Mouse (Mus musculus) thymus, postnatal 10 days (tissue): ENCODE measurements around the gene A3galt2.
A peak's percentile ranks its signal among the peaks of the same experiment; 100 is the strongest.

Experiments used
- DNase-seq, 2 experiments: peaks; one replicate each; pipeline ENCODE4 v3.0.0; 2021; ENCODE audit warnings: low spot score in 2 of 2

The A3galt2 gene

DNA sequence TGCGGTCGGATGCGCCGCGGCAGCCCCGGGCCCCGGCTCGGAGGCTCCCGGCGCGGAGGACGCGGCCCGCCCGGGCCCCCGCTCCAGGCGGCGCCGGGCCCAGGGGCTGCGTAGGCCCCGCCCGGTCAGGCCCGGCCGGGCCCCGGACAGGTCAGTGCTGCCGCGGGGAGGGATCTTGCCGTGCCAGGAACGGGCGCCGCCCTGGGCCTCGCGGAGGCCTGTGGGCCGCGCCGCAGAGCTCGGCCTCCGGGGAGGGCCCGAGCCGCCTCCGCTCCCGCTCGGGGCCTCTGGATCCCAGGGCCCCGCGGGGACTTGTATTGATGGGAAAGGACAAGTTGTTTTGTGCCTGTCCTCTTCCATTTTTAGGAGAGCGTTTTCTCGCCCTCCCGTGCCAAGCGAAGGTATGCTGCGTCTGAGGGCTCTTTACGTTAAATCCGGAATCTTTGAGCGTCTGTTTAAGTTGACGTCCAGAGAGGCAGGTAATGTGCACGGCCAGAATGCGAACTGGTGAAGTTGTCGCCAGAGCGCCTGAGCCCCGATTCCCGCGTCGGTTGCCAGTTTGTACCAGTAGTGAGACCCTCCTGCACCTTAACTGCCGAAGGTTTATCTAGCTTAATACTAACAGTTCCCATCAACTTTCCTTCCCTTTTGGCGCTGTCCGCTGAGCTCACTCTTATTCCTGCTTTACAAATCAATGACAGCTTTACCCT lies 27.3 kb upstream of the A3galt2 start:
- DNase-seq, result peak in 1 of 2 experiments; percentile 34

DNA sequence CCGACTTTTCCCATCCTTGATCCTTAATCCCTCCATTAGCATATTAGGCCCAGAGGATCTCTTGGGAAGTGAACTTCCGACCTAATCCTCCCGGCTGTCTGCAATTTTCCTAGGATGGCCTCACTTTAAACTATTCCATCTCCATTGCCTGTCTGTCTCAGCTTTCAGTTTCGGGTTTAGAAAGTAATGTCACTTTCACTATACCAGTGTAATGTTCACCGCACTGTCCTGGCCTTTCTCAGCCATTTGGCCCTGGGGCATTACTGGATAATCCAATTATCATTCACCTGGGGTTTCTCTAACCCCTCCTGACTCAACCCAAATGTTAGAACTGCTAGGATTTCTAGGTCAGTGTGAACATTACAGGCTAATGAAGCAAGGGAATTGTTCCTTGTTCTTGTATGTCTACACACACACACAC lies 26.7 kb upstream of the A3galt2 start:
- no peak for DNase-seq

DNA sequence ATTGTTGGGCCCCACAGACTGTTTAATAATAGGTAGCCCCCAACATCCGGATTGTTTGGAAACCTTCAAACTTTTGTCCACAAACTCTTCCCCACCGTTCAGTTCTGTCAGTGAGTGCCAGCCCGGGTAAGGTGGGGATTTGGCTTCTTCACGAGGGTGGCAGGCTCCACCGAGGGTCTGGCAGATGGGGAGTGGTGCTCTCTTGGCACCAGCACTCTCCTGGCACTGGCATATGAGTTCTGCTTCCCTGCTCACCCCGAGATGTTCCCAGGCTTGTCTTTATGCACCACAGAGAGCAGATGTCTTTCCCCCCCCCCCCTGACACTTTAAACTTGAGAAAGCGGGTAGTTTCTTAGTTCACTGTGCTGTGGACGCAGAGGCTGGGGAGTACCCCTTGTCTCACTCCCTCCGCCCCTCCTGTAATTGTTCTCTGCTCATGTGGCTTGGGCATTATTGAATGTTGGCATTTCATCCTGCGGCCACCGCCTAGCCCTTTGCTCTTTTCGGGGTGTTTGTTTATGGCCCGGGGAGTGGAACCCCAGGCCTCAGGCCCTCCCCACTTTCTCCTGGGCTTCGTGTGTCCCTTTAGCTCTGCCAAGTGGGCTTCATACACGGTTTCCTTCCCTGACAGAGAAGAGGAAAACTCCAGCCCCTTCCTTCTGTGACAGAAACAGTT lies 26.0 kb upstream of the A3galt2 start:
- DNase-seq, result no peak

DNA sequence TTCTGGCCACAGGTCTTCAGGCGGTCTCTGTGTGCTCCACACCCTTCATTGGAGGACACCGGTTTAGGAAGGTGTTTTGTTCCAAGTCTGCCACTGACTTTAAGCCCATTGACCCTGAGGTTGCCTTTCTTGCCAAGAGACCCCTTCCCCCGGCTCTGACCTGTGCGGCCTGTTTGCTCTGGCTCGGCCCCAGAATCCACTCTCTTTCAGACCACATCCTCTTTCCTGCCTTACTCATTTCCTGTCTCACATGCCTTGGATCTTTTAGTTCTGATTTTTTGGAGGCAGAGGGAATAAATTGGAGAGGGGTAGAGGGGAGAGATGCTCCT lies 25.5 kb upstream of the A3galt2 start:
- no peak for DNase-seq

DNA sequence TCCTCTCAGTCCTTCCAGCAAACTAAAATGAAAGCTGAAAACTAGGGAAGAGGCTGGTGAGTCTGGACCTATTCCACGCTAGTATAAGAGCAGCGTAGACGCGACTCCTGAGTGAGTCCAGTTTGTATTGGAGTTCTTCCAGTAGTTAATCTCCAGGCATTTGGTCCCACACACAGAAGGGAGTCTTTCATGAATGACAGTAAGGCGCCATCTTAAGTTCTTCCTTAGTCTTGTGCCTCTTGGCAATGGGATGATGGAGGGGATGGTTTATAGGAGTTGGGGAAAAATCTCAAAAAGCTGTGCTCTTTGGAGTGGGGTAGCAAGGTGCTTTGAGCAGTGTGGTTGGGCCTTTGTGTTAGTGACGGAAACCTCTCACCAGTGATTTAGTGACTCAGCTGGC lies 24.9 kb upstream of the A3galt2 start:
- DNase-seq, result no peak

DNA sequence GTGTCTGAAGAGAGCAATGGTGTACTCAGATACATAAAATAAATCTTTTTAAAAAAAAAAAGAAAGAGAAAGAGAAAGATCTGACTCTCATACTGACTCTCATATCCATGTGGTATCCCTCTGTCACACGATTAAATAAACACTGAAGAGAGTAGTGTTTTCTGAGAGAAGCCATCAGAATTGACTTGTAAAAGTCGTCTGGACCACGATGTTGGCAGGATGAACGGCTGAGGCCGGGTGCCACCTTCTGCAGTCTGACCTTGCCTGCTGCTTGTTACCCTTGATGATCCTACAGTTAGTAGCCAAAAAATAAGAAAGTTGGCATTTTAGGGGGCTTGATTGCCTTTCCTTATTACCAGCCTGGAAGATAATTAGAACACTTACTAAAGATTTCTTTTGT lies 22.4 kb upstream of the A3galt2 start:
- DNase-seq, result no peak

DNA sequence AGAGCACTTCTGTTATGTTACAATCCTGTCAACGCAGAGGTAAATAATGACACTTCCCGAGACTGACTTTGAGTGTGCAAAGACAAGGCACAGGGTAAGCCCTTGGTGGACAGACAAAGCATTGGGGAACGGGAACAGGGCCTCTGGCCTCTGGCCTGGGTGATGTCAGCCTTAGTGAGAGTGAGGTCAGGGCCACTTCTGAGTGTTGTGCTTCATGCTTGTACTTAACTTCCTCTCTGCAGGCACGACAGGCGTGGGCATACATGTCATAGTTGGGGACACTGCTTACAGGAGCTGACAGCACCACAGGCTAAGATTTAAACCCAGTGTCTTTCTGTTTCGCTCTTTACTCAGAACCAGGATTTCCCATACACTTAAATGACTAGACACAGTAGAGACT lies 21.7 kb upstream of the A3galt2 start:
- no peak for DNase-seq

DNA sequence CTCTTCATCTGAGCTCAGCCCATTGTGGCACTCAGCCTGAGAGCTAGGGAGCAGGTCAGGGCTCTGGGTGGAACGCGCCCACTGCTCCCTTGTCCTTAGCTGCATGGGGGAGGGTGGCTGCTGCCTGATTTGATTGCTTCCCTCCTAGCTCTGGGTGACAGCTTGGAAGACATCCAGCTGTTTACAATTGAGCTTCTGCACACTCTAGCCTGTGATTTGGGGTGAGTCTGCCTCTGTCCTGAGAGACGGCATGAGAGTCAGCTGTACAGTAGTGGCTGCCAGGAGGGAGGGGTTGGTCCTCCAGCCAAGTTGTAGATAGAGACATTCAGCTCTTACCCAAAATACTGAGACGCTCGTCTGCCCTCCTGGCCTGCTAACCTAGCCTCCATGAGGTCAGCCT lies 20.9 kb upstream of the A3galt2 start:
- DNase-seq, result no peak

DNA sequence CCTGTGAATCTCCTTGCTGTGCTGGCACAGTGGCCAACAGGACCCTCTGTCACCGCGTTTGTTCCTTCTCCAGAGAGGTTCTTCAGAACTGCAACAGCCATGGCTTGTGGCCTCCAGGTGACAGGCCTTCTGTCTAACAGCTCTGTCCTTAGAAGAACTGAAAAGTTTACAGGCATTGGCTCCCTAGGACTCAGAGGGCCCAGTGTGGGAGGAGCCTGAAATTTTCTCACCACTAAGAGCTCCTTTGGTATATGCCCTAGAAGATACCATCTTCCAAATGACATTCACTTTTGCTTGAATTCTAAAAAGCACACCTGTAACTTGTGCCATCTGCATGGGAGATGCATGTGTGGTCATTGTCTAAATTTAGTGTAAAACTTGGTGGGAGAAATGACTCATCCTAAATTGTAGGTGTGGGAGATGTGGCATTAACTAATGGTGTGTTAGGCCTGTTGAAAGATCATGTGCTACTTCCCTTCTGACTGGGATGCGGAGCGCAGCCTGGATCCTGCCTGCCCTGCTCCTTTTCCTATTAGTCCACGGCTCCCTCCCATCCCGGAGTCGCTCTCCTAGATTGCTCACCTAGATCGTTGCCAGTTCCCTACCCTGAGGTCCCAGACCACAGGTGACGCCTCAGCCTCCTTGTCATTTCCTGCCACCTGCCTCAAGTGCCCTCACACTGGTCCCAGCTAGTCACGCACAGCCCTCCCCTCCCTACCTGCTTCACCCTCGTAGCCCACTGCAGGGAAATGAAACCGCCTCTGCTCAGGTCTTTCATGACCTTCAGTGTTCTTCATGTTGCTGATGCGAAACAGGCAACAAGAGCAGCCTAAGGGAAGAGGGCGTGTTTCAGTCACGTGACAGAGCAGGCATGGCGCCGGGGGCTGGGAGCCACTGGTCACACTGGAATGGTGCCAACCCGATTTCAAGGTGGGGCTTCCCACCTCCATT lies 20.2 kb upstream of the A3galt2 start:
- DNase-seq, result peak; percentile 54 to 63

DNA sequence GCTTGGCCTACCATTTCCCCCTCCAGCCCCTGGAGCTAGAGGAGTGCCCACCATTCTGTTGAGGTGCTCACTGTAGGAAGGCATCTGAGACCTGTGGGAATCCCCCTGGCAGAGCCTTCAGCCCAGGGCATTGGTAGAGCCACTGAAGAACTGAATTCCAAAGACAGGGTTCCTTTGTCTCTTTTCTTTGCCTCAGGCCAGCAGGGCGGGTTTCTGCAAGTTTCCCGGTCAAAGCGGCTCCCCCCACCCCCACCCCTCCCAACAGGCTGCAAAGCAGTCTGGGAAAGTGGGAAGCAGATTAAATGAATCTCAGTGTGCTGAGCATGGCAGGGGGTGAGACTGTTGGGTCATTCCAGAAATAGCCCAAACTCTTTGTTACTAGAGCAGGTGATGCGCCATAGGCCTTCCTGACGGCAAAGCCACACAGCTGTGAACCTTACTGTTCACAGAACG lies 18.0 kb upstream of the A3galt2 start:
- DNase-seq, result no peak

DNA sequence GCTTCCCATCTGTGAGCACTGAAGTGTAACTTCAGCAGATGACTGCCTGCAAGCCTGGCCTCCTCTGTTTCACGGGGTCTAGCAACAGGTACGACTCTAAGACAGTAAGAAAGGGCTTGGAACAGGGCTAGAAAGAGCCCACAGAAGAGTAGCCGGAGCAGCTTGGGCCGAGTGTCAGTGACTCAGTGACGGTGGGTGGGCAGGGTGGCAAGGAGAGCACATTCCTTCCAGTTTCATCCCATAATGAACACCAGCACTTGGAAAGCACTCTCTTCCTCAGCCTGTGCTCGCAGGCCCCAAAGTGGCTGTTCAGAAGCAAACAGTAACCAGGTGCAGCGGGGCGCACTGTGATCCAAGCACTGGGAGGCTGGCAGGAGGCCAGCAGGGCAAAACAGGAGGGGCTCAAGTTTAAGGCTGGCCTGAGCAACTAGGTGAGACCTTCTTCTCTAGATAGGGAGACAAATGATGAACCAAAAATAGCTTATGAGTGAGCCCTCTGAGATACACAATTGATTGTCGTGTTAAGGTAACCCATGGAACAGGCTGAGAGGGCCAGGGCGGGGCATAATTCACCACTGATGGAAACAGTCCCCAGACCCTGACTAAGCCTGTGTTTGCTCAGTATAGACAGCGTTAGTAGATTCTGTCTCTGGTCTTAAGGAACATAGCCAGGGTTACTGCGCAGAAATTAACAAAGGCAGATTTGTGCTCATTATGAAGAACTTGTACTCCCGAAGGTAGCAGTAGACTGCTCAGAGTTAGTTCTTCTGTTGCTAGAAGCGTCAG lies 17.1 kb upstream of the A3galt2 start:
- DNase-seq, result no peak

DNA sequence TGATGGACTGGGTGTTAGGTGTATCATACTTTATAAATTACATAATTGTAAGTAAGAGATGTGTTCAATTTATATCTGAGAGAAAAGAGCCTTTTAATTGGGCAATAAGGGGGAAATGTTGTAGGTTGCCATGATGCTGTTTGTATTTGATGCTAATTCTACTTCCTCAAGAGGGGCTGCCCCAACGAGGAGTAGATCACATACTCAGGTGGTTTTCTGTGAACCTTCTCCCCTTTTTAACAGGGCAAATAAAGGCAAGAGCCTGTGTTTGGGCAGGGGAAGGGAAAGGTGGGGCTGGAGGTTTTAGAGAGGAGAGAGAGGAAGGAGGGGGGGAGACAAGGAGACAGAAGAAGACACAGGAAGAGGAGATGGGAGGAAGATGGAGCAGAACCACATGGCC lies 14.3 kb upstream of the A3galt2 start:
- no peak for DNase-seq

DNA sequence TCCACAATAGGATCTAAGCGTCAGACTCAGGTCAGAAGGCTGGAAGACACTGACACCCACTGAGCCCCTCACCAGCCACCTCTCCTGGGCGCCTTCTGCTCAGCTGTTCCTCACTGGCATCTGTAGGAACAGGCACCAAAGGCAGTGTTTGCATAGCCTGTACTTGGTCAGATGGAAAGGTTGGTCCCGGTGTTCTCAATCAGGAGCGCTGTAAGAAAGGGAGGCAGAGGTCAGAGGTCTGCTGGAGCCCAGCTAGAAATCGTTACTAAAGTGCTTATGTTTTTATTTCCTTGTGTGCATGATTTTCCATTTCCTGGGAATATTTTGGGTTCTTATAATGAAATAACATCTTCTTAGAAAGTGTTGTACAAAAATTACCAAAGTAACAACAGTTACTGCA lies 13.3 kb upstream of the A3galt2 start:
- no peak for DNase-seq

DNA sequence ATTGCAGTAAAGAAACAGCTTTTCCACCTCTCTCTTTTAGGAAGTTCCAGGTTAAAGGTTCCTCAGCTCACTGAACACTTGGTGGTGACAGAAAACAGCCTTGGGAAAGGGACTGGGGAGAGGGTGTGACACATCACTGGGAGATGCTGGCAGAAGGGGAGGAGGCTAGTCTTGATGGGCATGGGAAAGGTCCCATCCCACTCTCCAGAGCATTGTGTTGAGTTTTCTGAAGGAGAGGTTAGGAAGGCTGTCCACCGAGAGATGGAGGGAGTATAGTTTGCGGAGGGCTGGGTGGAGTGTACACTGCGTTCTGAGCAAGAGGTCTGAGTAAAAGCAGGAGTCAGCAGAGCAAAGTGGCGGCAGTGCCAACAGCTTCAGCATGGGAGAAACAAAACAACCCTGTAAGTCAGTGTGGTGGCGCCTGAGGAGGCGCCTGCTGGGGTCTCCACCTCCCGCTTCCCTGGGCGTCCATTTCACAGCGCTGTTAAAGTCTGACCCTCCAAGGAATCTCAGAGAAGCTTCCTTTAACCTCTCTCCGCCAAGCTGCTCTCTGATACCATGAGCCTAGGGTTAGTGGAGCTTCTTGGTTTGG lies 12.7 kb upstream of the A3galt2 start:
- DNase-seq, result no peak

DNA sequence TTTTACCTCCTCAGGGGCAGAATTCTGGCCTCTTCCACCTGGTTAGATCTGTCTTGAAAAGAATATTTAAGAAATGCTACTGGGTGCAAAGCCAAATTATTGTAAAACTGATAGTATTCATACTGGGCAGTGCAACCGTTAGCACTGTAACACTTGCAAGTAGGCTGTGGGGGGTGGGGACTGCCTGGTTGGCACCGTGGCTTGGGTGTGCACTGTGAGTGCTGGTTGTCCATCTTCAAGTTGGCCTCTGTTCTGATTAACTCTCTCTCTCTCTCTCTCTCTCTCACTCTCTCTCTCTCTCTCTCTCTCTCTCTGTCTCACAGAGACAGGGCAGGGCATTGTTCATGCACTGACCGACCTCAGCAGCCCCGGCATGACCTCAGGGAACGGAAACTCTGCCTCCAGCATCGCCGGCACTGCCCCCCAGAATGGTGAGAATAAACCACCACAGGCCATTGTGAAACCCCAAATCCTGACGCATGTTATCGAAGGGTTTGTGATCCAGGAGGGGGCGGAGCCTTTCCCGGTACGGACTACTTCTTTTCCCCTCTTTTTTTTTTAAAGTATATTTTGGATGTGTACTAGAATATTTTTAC lies 12.0 kb upstream of the A3galt2 start:
- no peak for DNase-seq

DNA sequence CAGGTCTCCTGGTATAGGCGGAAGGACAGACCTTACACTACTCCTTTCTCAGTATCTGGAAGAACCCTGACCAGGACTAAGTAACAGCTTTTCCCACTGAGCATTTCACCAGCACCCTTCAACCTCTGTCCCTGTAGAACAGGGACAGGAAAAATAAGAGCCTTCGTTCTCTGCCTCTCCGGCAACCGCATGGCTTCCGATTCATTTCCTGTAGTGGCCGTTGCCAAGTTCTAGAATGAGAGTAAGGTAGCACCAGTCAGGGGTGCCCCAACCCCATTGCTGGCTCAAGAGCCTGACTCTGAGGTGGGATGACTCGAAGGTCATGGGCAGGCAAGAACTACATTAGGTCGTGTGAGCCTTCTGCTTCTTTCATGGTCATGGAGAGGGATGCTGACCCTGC lies 10.0 kb upstream of the A3galt2 start:
- DNase-seq, result no peak

DNA sequence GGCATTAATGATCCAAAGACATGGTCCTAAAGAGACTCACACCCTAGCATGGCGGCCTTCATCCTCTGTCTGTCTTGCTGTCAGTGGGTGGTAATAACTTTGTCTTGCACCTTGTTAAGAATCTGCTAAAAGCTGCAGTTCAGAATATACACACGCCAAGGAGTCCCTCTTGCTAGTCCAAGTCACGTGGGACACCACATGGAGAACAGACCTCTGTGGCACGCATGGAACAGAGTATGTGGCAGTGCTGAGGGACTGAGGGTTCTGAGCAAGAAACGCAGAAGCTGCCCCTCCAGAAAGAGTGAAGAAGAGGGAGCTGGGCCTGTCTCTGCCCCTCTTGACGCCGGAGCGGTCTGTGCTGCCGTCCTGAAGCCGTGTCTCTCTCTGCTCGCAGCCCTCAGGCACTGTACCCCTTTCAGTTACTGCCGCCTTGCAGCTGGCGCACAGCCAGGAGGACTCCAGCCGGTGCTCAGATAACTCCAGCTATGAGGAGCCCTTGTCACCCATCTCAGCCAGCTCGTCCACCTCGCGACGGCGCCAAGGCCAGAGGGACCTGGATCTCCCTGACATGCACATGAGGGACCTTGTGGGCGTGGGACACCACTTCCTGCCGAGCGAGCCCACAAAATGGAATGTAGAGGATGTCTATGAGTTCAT lies 7.4 kb upstream of the A3galt2 start:
- DNase-seq, result no peak

DNA sequence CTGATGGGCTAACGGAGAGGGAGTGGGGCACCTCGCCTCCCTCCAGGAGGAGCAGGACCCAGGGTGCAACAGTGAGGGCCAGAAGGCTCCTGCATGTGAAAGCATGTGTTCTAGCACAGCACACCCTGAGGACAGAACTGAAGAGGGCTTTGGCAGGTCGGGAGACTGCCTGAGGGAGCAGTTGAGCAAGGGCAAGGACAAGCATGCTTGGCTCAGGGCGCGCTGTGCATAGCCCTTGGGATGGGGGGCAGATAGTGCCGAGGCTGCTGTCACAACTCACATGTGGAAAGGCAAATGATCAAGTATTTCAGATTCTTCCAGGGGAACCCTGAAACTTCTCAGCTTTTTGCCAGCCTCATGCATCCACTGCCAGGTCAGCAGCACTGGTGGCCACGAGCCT lies 6.9 kb upstream of the A3galt2 start:
- no peak for DNase-seq

DNA sequence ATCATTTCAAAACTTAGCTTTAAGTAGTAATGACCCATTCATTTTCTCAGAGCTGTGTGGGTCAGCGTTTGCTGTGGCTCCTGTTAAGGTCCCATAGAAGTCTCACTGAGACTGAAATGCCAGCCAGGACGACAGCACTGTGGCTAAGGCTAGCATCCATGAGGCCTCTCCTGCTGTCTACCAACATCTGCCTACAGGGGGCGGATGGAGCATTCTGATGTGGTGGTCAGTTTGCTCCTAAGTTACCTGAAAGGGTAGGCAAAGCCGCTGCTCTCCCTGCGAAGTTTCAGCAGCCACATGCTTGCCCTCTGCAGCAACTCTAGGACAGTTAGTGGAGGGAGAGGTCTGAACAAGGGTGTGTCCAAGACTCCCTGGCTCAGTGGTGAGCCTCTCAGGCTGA lies 4.2 kb upstream of the A3galt2 start:
- DNase-seq, result no peak

DNA sequence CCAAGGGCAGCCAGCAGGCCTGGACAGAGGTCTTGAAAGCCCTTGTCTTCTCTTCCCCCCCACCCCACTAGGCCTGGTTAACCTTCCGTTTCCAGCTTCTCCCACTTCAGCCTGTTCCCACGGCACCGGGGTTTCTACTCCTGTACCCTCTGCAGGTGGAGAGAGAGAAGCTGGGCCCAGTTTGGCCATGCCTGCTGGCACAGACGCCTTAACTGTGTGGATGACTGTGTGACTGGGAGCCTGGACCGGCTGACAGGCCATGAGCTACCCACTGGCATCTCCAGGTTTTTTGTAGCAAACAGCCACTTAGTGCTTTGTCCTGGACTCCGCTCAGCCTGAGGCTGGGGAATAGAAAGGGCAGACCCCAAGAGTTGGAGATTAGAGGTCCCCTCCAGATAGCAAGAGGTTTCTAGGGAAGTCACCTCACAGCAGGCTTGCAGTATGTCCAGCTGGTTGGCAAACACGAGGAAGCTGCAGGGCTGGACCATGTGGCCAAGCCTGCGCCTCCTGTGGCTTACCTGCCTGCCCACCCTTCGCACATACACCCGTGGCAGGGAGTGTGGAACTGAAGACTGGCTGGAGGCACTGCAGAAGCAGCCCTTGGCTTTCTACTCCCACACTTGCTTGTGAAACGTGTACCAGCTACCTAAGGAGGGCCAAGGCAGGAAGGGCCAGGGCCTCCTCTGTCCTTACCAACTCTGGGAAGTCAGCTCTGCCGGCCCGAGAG lies 3.0 kb upstream of the A3galt2 start:
- DNase-seq, result no peak
